ENCODE assay signal across 16 mouse cellular contexts in genomic region chr11:98599291-98599690, GRCm38 (mm10). TPM values are rescaled to one million over a fixed set of nuclear protein-coding genes. Genes with fewer than 3 reads are reported as not detected.
A peak's percentile ranks its signal among the peaks of the same experiment; 100 is the strongest.
DNase-seq lines count a peak whose midpoint lies in the region; ATAC-seq and TF ChIP-seq lines count a peak whose summit lies in the region.
"Had no signal": no experiment of that assay in that cellular context is flagged by ENCODE, and none has a peak within 500 bp of the region (broad histone marks: within the 10 kb centered on the region; RNA-seq: fewer than 3 reads in every experiment).

No protein-coding gene starts in this region.

- no peak; the same call in 1 of the 2 replicates for ATAC-seq in heart, embryonic 13.5 days (ENCODE audit: extremely low read depth, insufficient number of reproducible peaks, low FRiP score, low TSS enrichment)
- no peak for ATAC-seq in megakaryocyte, adult 5-6 weeks (ENCODE audit: poor library complexity, severe bottlenecking)
- 0 out of 2 replicates have a peak, but pooled peaks have one; percentile 23 for ATAC-seq in stomach, embryonic 15.5 days (ENCODE audit: insufficient read depth, low FRiP score, low read depth)
- ATAC-seq: inflammation-experienced regulatory T-cells, adult 6 months had no signal

- no peaks in the 10 kb centered on the region for H3K79me2 ChIP-seq in heart, adult 2 months (replicated peaks; ENCODE audit: control insufficient read depth, insufficient read depth, low read length)

- intact Hi-C loops in heart, adult 2 months (cut with DNase I) = loop anchor here (5.0 kb wide), 1 partner anchor 257 kb away; no protein-coding TSS in a partner anchor

- H3K4me3 ChIP-seq in heart, embryonic 13.5 days = 0 out of 2 replicates have a peak overlapping the region, but pooled peaks have one; percentile 2
- H3K4me3 ChIP-seq in heart, adult 2 months = no peak overlapping the region
- H3K4me3 ChIP-seq in megakaryocyte, embryonic 14.5 days (replicated peaks) = peak overlapping the region; percentile 16
- H3K4me3 ChIP-seq in stomach, embryonic 15.5 days (replicated peaks) = no peak overlapping the region
- H3K4me3 ChIP-seq: liver, embryonic 15.5 days; midbrain, embryonic 10.5 days had no signal

- H3K27ac ChIP-seq in heart, embryonic 13.5 days (replicated peaks) = no peak overlapping the region
- H3K27ac ChIP-seq in heart, adult 2 months = no peak overlapping the region
- no peak overlapping the region for H3K27ac ChIP-seq in stomach, embryonic 15.5 days
- H3K27ac ChIP-seq: liver, embryonic 15.5 days; midbrain, embryonic 10.5 days had no signal

- H3K27me3 ChIP-seq in heart, embryonic 13.5 days (replicated peaks) = peaks cover 39% of the 10 kb centered on the region
- H3K27me3 ChIP-seq in heart, adult 2 months (ENCODE audit: control insufficient read depth, insufficient read depth, low read length) = no peaks in the 10 kb centered on the region
- H3K27me3 ChIP-seq in megakaryocyte, embryonic 14.5 days (replicated peaks) = peaks cover 56% of the 10 kb centered on the region
- peaks cover 13% of the 10 kb centered on the region; the same call in 1 of the 2 replicates for H3K27me3 ChIP-seq in stomach, embryonic 15.5 days (replicated peaks)

- no peak for TF ChIP-seq EP300 in heart, adult 2 months (IDR thresholded peaks at IDR 0.05; ENCODE audit: insufficient read depth, low read depth, low read length)

- no peak for DNase-seq in heart, adult 2 months
- DNase-seq in cerebellum, postnatal 36 days = peak; percentile 32 to 44
- no peak for DNase-seq in kidney, adult 9 months
- DNase-seq in frontal cortex, postnatal 36 days (ENCODE audit: low spot score in 2 of 2) = no peak
- DNase-seq: right cerebral cortex, postnatal 25 days had no signal

- peaks cover 34% of the 10 kb centered on the region for H3K4me1 ChIP-seq in heart, embryonic 13.5 days
- H3K4me1 ChIP-seq in heart, adult 2 months (ENCODE audit: control insufficient read depth, insufficient read depth, low read length) = no peaks in the 10 kb centered on the region
- H3K4me1 ChIP-seq in megakaryocyte, embryonic 14.5 days = peaks cover 47% of the 10 kb centered on the region
- H3K4me1 ChIP-seq in stomach, embryonic 15.5 days = peaks cover 4% of the 10 kb centered on the region; the same call in 1 of the 2 replicates

- peak overlapping the region; percentile 47 for H3K9ac ChIP-seq in heart, embryonic 13.5 days
- H3K9ac ChIP-seq in heart, adult 2 months (ENCODE audit: low read depth, low read length) = no peak overlapping the region
- no peak overlapping the region for H3K9ac ChIP-seq in stomach, embryonic 15.5 days
- H3K9ac ChIP-seq: liver, embryonic 15.5 days had no signal

- H3K9me3 ChIP-seq in heart, embryonic 13.5 days = no peaks in the 10 kb centered on the region
- H3K9me3 ChIP-seq in megakaryocyte, embryonic 14.5 days = no peaks in the 10 kb centered on the region
- H3K9me3 ChIP-seq in stomach, embryonic 15.5 days = no peaks in the 10 kb centered on the region
- H3K9me3 ChIP-seq: G1E; liver, embryonic 15.5 days; midbrain, embryonic 10.5 days had no signal

- no peak for TF ChIP-seq CTCF in heart, adult 2 months (IDR thresholded peaks at IDR 0.05)

- peak overlapping the region; percentile 22; the same call in 1 of the 2 replicates for H3K4me2 ChIP-seq in heart, embryonic 13.5 days
- H3K4me2 ChIP-seq in stomach, embryonic 15.5 days = no peak overlapping the region
- H3K4me2 ChIP-seq: liver, embryonic 15.5 days had no signal

- TF ChIP-seq POLR2A in heart, adult 2 months (IDR thresholded peaks at IDR 0.05; ENCODE audit: insufficient read depth, low read depth, low read length) = no peak

- WGBS in heart, embryonic 13.5 days = 17% methylated on average over 18 of the region's 18 CpGs
- 13% methylated on average over 18 of the region's 18 CpGs for WGBS in heart, adult 2 months
- WGBS in stomach, embryonic 15.5 days = 34% methylated on average over 18 of the region's 18 CpGs

- no peaks in the 10 kb centered on the region for H3K36me3 ChIP-seq in heart, embryonic 13.5 days
- no peaks in the 10 kb centered on the region for H3K36me3 ChIP-seq in heart, adult 2 months (ENCODE audit: control insufficient read depth, insufficient read depth, low read length)
- no peaks in the 10 kb centered on the region for H3K36me3 ChIP-seq in megakaryocyte, embryonic 14.5 days (replicated peaks; ENCODE audit: low read length)
- H3K36me3 ChIP-seq in stomach, embryonic 15.5 days = no peaks in the 10 kb centered on the region
- H3K36me3 ChIP-seq: G1E; liver, embryonic 15.5 days; midbrain, embryonic 10.5 days had no signal

RNA-seq across cellular contexts. Expression of gene Lrrc3c, which starts 1.2 kb away (rescaled TPM):
- not detected in 2 replicates for polyA plus RNA-seq in heart, embryonic 13.5 days (2015; fragmentation: Nextera tagmentation; extraction: Ambion mirVana)
- not detected for total RNA-seq in heart, adult 2 months (2021)
- not detected in 2 replicates for polyA plus RNA-seq in heart, adult 2 months (2012; rRNA removed)
- polyA plus RNA-seq in megakaryocyte, embryonic 14.5 days (2012; ENCODE audit: insufficient read depth, low replicate concordance) = not detected in 2 replicates
- total RNA-seq in megakaryocyte, adult 5-6 weeks (2015) = not detected in 2 replicates
- total RNA-seq in megakaryocyte, adult 5-6 weeks (2017) = not detected in 2 replicates
- not detected in 2 replicates for polyA plus RNA-seq in stomach, embryonic 15.5 days (2015; fragmentation: Nextera tagmentation; extraction: Ambion mirVana)
- total RNA-seq: G1E had no signal
- polyA plus RNA-seq: embryonic facial prominence, embryonic 11.5 days; frontal cortex, adult 2 months; G1E; inflammation-experienced regulatory T-cells, adult 6 months; liver, embryonic 15.5 days; midbrain, embryonic 10.5 days; stomach, embryonic 16.5 days had no signal

RNA-seq across cellular contexts. Expression of gene Ormdl3, which starts 12.1 kb away (rescaled TPM):
- 63.4 and 76.8 TPM in 2 replicates for polyA plus RNA-seq in heart, embryonic 13.5 days (2015; fragmentation: Nextera tagmentation; extraction: Ambion mirVana)
- 10 to 100 TPM; 40.2 to 40.9 TPM for total RNA-seq in heart, adult 2 months (2021)
- polyA plus RNA-seq in heart, adult 2 months (2012; rRNA removed) = 61.2 and 63.8 TPM in 2 replicates
- 106 and 188 TPM in 2 replicates for polyA plus RNA-seq in megakaryocyte, embryonic 14.5 days (2012; ENCODE audit: insufficient read depth, low replicate concordance)
- 5.1 and 7.8 TPM in 2 replicates for total RNA-seq in megakaryocyte, adult 5-6 weeks (2015)
- 6.3 and 8.8 TPM in 2 replicates for total RNA-seq in megakaryocyte, adult 5-6 weeks (2017)
- polyA plus RNA-seq in stomach, embryonic 15.5 days (2015; fragmentation: Nextera tagmentation; extraction: Ambion mirVana) = 55.6 and 61.8 TPM in 2 replicates

RNA-seq across cellular contexts. Expression of gene Gm12355, which starts 26.2 kb away (rescaled TPM):
- 0.28 and 0.55 TPM in 2 replicates for polyA plus RNA-seq in heart, embryonic 13.5 days (2015; fragmentation: Nextera tagmentation; extraction: Ambion mirVana)
- total RNA-seq in heart, adult 2 months (2021) = 10 to 100 TPM in 1 of 2 experiments, 1 to 10 TPM in 1; 7.9 to 10.8 TPM
- not detected in 2 replicates for polyA plus RNA-seq in heart, adult 2 months (2012; rRNA removed)
- not detected in 2 replicates for polyA plus RNA-seq in megakaryocyte, embryonic 14.5 days (2012; ENCODE audit: insufficient read depth, low replicate concordance)
- 5.5 and 7.0 TPM in 2 replicates for total RNA-seq in megakaryocyte, adult 5-6 weeks (2015)
- 1.8 and 3.3 TPM in 2 replicates for total RNA-seq in megakaryocyte, adult 5-6 weeks (2017)
- polyA plus RNA-seq in stomach, embryonic 15.5 days (2015; fragmentation: Nextera tagmentation; extraction: Ambion mirVana) = 1.1 and 5.0 TPM in 2 replicates
- polyA plus RNA-seq: G1E had no signal

RNA-seq across cellular contexts. Expression of gene Gsdma3, which starts 26.9 kb away (rescaled TPM):
- not detected in 2 replicates for polyA plus RNA-seq in heart, embryonic 13.5 days (2015; fragmentation: Nextera tagmentation; extraction: Ambion mirVana)
- 1 to 10 TPM; 2.7 to 2.9 TPM for total RNA-seq in heart, adult 2 months (2021)
- polyA plus RNA-seq in heart, adult 2 months (2012; rRNA removed) = not detected in 2 replicates
- polyA plus RNA-seq in megakaryocyte, embryonic 14.5 days (2012; ENCODE audit: insufficient read depth, low replicate concordance) = not detected in 2 replicates
- not detected in 2 replicates for total RNA-seq in megakaryocyte, adult 5-6 weeks (2015)
- not detected in 2 replicates for total RNA-seq in megakaryocyte, adult 5-6 weeks (2017)
- polyA plus RNA-seq in stomach, embryonic 15.5 days (2015; fragmentation: Nextera tagmentation; extraction: Ambion mirVana) = not detected in 2 replicates
- total RNA-seq: G1E had no signal
- polyA plus RNA-seq: embryonic facial prominence, embryonic 11.5 days; frontal cortex, adult 2 months; G1E; inflammation-experienced regulatory T-cells, adult 6 months; liver, embryonic 15.5 days; midbrain, embryonic 10.5 days; stomach, embryonic 16.5 days had no signal

RNA-seq across cellular contexts. Expression of gene Gsdma2, which starts 47.3 kb away (rescaled TPM):
- not detected in 2 replicates for polyA plus RNA-seq in heart, embryonic 13.5 days (2015; fragmentation: Nextera tagmentation; extraction: Ambion mirVana)
- not detected for total RNA-seq in heart, adult 2 months (2021)
- polyA plus RNA-seq in heart, adult 2 months (2012; rRNA removed) = not detected in 2 replicates
- polyA plus RNA-seq in megakaryocyte, embryonic 14.5 days (2012; ENCODE audit: insufficient read depth, low replicate concordance) = not detected in 2 replicates
- not detected in 2 replicates for total RNA-seq in megakaryocyte, adult 5-6 weeks (2015)
- not detected in 2 replicates for total RNA-seq in megakaryocyte, adult 5-6 weeks (2017)
- polyA plus RNA-seq in stomach, embryonic 15.5 days (2015; fragmentation: Nextera tagmentation; extraction: Ambion mirVana) = 0.21 TPM in 1 of 2 replicates, not detected in the other
- polyA plus RNA-seq: embryonic facial prominence, embryonic 11.5 days; frontal cortex, adult 2 months; G1E; inflammation-experienced regulatory T-cells, adult 6 months; liver, embryonic 15.5 days; midbrain, embryonic 10.5 days had no signal

Comparison
In these comparisons a context has a peak if more than half of its experiments do, and no peak if none do; other contexts are left out.
1. H3K4me3 ChIP-seq: peak in heart, embryonic 13.5 days (single experiment) and megakaryocyte, embryonic 14.5 days (single experiment); none in heart, adult 2 months (single experiment) and stomach, embryonic 15.5 days (single experiment).
2. DNase-seq: peak in cerebellum, postnatal 36 days (2 of 2); none in heart, adult 2 months (0 of 2), kidney, adult 9 months (single experiment) and frontal cortex, postnatal 36 days (0 of 2).